Mouse (Mus musculus): ENCODE measurements around the gene Ccdc63.
"Not testable (repeated sequence)": the region's sequence is repeated elsewhere in the genome, so short reads cannot be mapped to it uniquely, and the experiment has no call there.

The Ccdc63 gene

DNA sequence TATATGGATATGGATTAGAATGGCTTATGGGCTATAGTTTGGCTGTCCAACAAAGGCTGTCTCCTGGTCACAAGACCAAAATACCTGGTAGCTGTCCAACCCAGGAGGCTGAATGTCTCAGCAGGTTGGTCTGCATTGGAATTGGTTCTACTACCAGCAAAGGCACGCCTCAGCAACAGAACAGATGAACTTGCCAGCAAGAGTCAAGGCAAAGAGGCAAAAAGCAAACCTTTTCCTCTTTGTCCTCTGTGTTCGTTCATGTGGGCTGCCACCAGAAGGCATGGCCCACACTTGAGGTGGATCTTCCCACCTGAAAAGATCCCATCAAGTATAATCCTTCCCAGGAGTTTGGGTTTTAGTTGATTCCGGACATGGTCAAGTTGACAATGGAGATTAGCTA is at the start of gene Ccdc63:
Ccdc63 (minus strand) TSS at position 101 of the 400 bp plus-strand sequence.
- no peak for DNase-seq (ENCODE audit: low spot score)

DNA sequence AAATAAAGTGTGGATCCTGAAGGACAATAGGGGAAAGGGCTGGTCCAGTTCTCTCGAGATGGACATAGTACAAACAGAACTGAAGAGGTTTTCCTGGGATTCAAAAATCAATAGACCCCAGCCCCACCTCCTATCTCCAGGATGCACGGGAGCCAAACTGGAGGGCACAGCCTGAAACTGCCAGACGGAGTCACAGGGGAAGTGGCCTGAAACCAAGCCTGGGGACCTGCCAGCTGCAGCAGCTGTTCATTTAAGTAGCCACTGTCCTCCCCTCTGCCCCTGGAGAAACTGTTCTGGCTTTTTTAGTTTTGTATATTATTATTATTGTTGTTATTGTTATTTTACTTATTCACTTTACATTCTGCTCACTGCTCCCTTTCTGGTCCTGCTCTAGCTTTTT is 48.5 kb upstream of the Ccdc63 start:
- no peak for DNase-seq (ENCODE audit: low spot score)

DNA sequence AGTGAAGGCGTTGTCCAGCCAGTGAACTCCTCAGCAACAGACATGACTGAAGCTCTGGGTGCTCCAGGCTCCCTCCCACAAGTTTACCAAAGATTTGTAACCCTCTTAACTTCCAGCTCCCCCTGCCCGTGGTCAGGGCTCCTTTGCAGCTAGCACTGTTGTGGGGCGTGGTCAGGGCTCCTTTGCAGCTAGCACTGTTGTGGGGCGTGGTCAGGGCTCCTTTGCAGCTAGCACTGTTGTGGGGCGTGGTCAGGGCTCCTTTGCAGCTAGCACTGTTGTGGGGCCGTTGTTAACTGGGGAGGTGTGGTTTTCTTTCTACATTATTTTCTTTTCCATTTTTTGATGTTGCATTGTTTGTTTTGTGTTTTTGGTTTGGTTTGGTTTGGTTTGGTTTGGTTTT is 44.2 kb upstream of the Ccdc63 start:
- DNase-seq (ENCODE audit: low spot score), result not testable (repeated sequence)

DNA sequence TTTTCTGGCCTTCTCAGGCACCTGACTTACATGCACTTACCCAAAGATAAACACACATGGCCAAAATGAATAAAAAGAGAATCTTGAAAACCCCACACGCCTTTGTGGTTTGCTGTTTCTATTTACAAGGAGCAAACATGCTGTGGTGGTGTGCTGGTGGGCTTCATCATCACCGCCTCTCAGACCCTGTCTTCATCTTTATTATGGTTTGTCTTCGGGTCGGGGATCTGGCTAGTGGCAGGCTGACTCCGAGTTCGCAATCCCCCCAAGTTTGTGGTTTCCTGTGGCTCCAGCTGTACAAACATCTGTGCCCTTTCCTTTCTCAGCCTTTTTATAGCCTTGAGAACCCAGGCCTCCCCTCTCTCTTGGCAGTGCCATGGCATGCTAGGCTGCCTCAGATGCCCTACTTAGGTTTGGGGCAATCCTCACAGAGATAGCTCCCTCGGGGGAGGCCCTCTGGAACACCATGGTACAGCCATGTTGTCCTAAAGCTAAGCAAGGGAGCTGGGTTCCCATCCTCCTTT is 43.7 kb upstream of the Ccdc63 start:
- no peak for DNase-seq (ENCODE audit: low spot score)

DNA sequence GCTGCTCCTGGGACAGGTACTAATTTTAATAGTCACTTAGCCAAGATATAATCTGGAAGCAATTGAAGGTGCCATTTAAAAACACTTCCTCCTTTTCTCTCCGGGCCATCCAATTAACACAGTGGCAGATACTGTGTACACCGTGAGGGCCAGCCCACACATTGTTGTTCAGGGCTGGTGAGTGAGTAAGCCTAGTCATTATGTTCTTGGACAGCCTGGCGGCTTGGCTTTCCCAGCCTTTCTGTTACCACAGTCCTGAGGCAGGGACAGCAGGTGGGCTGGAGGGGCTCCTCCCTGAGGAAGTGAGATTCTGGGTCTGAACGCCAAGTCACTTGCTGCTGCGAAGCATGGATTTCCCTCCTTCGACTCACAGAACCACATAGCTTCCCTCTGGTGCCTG is 39.0 kb upstream of the Ccdc63 start:
- no peak for DNase-seq (ENCODE audit: low spot score)

DNA sequence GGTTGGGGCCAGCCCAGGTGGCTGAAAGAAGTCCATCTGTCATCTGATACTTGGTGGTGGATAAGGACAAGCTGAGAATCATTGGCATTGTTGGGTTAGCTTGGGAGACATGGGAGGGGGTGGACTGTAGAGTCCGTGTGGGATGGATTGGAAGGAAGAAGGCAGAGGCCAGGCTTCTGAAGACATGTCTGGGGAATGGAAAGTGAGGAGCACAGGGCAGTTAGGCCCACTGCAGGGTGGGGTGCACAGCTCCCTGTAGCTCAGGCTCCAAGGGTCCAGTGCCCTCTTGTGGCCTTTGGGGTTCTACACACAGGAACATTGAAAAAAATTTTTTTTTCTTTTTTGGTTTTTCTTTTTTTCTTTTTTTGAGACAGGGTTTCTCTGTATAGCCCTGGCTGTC is 35.8 kb upstream of the Ccdc63 start:
- no peak for DNase-seq (ENCODE audit: low spot score)

DNA sequence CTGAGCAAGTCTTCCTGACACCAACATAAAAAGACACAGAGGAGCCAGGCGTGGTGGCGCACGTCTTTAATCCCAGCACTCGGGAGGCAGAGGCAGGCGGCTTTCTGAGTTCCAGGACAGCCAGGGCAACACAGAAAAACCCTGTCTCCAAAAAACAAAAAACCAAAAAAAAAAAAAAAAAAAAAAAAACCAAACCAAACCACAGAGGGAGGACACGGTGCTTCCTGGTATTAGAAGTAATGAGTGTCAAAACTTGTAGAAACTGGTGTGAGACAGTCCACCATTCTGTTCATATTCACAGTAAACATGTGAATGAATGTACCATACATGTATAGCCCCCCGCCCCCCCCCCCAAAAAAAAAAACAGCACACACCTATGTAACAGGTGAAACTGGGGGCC is 35.3 kb upstream of the Ccdc63 start:
- no peak for DNase-seq (ENCODE audit: low spot score)

DNA sequence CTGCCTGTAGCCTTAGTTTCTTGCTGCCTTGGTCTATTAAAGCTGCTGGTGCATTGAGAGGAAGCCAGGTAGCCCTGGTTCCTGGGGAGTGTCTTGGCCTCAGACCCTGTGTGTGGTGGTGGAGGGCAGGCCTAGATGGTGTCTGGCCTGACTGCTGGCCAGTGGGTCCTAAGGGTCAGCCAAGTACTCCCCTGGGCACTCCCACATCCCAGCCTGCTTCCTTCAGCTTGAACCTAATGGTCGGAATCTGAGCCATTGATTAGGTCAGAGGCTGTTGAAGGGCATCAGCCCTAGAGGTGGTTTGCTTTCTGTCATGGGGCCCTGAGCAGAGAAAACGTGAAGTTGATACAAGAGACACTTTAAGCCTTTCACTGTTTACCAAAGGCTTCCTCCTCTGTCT is 34.8 kb upstream of the Ccdc63 start:
- no peak for DNase-seq (ENCODE audit: low spot score)

DNA sequence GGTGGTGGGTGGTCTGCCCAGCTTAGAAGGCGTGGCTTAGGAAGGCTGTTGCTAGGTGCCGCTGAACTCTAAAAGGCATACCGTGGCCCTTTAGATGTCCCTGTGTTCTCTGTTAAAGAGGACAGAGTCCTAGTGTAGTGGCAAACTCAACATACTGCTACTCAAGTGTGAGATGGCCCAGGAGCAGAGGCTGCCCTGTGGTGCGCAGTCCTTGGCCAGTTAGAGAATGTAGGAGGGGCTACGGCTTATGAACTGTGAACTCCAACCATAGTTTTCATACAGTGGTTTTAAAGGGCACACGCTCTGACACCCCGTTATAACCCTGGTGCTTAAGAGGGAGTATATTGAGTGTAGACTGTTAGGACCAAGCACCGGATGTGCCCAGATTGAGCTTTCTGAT is 30.4 kb upstream of the Ccdc63 start:
- no peak for DNase-seq (ENCODE audit: low spot score)

DNA sequence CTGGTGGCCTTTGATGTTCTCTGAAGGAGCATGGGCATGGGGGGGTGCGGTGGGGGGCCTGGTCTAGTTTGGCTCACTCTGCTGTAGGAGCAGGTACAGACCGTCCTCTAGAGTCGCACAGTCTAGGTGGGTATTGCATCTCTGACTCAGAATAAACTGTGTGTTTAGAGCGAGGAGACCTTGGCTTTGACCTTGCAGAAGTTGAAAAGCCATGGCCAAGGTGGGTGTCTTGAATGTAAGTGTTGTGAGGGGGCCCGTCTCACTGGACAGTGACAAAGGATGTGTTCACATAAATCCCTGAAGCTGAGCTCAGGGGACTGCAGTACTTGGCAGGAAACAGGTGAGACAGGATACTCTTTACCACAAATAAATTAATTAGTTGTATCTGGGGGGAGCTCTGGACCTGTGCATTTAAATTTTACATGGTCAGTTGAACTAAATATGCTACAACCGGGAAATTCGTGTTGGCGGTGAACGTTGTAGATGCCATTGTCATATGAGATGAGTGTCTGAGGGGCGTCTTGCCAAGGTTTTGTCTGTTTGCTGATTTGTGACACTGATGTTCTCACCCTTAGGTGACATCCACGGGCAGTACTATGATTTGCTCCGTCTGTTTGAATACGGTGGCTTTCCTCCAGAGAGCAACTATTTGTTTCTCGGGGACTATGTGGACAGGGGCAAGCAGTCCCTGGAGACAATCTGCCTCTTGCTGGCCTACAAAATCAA is 27.9 kb upstream of the Ccdc63 start:
- no peak for DNase-seq (ENCODE audit: low spot score)

DNA sequence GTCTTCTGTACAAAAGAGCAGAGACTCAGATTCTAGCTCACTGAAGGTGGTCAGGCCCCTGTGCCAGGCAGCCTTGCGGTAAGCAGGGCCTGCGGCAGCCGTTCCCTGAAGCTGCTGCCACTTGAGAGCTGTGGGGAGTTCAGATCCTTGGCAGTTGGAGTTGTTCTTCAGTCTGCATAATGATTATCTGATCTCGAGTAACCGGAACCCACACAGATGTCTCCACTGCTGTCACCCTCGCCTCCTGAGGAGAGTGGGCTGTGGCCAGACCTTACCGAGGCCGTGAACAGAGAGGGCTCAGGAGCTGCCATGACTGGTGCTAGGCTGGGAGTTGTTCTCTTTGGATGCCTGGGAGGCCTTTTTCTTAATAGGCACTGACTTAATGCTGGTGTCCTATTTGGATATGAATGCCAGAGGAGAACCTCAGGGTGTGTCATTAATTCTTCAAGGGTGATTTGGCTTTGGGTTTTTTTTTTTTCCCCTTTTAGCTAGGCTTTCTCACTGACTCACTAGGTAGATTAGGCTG is 26.1 kb upstream of the Ccdc63 start:
- no peak for DNase-seq (ENCODE audit: low spot score)

DNA sequence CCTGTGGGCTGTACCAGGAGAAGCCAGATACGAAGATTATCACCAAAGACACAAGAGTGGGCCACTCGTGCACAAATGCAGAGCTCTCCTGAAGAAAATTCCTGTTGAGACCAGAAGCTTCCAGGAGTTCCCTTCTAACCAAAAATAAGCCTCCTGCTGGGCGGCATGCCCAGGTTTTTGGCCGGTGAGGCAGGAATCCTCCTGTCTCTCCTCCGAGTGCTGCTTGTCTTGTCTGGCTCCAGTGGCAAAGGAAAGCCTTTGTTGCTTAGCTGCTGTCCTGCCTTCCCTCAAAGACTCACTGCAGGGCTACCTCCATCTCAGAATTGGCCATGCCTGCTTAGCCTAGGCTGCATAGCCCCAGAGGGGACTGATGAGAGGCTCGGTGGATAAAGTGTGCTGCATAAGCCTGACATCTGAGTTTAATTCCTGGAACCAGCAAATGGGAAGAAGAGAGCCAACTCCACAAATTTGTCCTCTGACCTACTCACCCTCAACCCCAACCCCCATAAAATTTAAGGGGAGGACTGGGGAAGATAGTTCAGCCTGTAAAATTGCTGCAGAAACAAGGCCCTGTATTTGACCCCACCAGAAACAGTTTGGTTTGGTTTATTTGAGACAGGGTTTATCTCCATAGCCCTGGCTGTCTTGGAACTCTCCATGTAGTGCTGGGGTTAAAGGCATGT is 24.8 kb upstream of the Ccdc63 start:
- no peak for DNase-seq (ENCODE audit: low spot score)

DNA sequence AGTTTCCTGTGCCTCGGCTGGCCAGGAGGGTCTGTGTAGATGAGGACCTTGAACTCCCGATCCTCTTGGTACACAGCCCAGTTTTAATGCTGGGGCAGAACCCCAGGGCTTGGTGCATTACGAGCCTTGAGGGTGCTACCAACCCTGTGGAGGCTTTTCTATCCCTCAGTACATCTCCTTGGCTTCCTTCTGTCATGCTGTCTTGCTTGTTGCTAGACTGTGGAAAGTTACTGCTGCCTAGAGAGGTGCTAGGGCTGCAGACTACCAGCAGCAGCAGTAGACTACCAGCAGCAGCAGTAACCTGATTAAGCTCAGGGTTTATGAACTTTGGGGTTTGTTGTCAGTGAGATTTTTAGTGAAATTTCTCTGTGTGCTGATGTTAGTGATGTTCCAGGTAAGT is 23.4 kb upstream of the Ccdc63 start:
- no peak for DNase-seq (ENCODE audit: low spot score)

DNA sequence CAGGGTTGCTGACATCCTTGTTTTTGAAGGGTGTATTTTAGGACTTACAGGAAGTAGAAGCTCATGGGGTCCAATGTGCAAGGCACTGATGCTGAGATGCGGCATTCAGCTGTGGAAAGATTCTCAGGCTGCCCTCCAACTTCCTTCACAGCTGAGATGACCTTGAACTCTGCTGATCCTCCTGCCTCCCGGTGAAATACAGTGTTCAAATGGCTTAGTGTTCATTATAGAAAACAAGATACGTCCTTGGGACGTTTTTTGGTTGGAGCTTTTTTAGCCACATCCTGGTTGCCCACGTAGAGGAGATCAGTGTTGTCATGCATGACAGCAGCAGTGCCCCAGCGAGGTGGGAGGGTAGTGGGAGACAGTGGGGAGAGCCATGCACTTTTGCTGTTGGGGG is 22.6 kb upstream of the Ccdc63 start:
- no peak for DNase-seq (ENCODE audit: low spot score)

DNA sequence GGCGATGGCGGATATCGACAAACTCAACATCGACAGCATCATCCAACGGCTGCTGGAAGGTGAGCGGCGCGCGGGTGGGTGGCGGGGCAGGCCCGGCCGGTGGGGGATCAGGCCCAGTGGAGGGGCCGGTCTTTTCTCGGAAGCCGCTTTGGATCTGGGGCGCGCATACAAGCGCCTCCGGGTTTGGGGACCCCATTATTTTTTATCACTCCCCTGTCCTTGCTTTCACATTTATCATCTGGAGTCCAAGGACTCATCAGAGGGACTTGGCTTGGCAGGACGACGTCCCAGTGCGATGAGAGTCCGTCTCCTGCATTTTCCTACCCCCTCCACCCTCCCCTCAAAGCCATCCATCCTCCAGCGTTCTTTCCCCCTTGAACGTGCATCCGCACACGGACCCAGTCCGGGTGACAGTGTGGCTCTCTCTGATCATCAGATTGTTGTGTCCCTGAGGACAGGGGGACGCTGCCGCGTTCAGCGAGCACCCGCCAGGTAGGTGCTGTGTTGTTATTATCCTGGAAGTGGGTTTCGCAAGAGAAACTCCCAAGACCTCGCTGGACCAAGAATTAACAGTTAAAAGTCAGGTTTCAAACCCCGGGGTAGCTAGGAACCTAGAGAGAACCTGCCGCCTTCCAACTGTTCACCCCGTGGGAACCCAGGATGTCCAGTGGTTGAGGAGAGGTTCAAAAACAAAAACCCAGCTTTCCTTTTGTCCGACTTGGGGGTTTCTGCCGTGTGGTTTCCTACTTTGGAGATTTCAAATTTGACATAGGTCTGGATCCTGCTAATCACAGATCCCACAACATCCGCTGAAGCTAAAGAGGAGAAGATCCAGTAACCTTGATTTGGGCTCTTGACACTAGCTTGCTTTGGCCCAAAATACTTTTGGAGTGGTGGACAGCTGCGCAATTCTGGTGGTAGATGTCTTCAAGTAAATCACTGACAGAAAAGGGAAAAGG is 18.2 kb upstream of the Ccdc63 start:
- no peak for DNase-seq (ENCODE audit: low spot score)

DNA sequence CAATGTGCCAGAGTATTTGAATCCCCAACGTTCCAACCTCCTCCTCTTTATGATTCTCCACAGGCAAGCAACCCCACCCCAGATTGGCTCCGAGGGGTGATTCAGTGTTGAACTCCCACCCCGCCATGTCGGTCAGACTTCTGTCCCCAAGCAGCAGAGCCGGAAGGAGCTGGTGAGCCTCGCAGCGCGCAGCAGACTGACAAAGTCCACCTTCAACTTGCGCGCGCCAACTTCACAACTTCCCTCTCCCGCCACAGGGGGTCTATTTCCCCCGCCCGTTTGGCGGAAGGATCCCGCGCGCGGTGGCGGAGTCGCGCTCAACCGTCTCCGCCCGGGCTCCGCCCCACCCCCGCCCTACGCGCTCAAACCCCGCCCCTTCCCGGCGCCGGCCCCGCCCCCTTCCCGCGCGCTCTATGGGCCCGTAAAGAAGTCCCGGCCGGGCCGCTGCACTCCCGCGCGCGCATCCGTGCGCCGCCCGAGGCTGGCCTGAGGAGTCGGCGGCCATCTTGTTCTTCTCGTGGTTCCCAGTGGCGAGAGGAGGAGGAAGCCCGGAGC is 17.3 kb upstream of the Ccdc63 start, which contains the start of gene Ppp1cc:
Ppp1cc (plus strand) TSS at position 452 of the 555 bp plus-strand sequence.
- DNase-seq (ENCODE audit: low spot score), result no peak

DNA sequence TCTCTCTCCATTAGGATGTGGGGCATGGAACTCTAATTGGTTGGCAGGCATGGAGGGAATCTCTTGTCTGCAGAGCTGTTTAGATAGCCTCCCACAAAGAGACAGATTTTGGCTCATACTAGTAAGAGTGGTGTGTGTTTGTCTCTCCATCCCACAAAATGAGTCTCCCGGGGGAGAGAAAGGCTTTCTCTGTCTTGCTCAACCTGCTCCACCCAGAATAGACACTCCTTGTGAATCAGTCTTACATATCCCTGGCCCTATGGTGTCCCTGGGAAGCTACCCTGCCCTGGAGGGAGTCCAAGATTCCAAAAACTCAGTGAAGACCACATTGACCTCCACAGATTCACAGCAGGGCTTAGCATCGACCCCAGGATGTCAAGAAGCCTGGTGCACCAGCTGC is 15.9 kb upstream of the Ccdc63 start:
- no peak for DNase-seq (ENCODE audit: low spot score)

DNA sequence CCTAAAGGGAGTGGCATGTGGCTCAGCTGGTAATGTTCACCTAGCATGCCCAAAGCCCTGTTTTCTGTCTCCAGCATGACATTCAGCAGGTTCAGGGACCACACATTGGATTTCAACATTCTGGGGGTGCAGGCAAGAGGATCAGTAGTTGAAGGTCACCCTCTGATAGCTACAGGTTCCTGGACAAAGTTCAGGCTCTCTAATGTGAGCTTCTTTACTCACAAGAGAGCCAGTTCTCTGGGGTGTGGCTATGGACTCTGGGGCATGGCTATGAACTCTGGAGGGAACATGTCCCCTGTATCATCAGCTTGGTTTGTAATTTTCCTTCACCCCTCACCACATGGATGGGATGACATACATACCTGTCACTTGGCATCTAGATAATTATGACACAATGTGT is 15.0 kb upstream of the Ccdc63 start:
- DNase-seq (ENCODE audit: low spot score), result no peak

DNA sequence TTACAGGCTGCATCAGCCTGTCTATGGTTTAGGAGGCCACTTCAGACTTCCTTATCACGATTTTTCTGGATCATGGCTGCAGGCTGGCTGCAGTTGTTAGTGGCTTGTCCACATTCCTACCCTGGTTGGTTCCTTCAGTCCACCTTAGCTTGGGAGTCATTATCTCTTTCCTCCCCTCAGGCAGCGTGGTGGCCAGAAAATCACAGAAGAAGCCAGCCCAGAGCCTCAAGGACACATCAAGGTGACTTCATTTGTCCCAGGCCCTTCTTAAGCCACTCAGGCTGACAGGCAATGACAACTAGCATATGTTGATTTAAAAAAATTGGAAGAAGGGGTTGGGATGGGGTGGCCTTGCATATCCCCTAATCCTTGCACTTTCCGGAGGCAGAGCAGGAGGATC is 14.2 kb upstream of the Ccdc63 start:
- no peak for DNase-seq (ENCODE audit: low spot score)

DNA sequence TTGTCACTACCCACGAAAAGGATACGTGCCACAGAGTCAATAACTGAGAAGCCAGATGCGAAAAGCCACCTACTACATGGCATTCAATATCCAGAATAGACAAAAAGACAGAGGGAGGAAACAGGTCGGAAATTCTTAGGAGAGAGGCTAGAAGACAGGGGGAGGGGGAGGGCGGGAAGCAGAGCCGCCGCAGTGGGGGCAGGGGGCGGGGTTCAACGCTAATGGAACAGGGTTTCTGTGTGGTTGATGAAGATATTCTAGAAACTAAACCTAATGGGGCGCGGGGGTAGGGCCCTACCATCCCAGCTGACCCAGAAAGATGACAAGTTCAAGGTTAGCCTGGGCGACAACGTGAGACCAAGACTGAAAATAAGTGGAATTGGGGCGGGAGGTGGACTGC is 13.4 kb upstream of the Ccdc63 start:
- DNase-seq (ENCODE audit: low spot score), result no peak

DNA sequence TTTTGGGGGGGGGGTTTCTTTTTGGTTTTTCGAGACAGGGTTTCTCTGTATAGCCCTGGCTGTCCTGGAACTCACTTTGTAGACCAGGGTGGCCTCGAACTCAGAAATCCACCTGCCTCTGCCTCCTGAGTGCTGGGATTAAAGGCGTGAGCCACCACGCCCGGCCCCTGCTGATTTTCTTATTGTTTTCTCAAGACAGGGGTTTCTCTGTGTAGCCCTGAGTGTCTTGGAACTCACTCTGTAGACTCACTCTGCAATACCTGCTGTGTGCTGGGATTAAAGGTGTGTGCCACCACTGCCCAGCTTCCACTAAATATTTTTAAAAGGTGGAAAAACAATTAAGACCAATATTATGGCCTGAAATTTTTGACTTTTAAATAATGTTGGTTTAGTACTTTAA is 11.9 kb upstream of the Ccdc63 start:
- not testable (repeated sequence) for DNase-seq (ENCODE audit: low spot score)

DNA sequence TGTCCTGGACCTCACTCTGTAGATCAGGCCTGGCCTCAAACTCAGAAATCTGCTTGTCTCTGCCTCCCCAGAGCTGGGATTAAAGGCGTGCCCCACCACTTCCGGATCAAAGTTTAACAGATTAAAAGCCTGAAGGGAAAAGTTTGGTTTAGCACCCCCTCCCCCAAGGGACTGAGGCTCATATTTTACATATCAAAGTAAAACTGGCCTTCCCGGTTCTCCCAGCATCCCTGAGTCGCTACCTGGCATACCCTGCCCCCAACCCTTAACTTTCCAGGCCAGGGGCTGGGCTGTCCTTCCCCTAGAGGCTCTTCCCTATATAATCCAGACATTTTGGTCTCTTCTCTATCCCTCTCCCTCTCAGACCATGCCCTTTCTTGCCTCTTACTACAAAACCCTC is 8.6 kb upstream of the Ccdc63 start:
- DNase-seq (ENCODE audit: low spot score), result no peak
